Mouse (Mus musculus) neural tube, embryonic 11.5 days (tissue): Measurements from ENCODE around the gene Kmt5c. TPM values are rescaled to one million over a fixed set of nuclear protein-coding genes. Genes with fewer than 3 reads are reported as not detected.

Source experiments
- ATAC-seq: fragments of 200-750 bp; cut with Nextera tagmentation; 2 replicates; pipeline ENCODE4 v1.8.0; 2017; ENCODE audit warnings: moderate number of reproducible peaks, mild to moderate bottlenecking, moderate TSS enrichment, moderate library complexity; ENCODE audit not compliant: insufficient read depth, low FRiP score, low TSS enrichment
- DNase-seq: peaks from one replicate; pipeline ENCODE4 v3.0.0-alpha.2; 2015; ENCODE audit warnings: low spot score
- H3K27ac ChIP-seq: fragments of 300-500 bp; sonication (generic); 2 replicates; pipeline ENCODE4 v1.5.1; 2014; ENCODE audit warnings: low read depth, mild to moderate bottlenecking, low read length
- H3K27me3 ChIP-seq: fragments of 300-500 bp; sonication (generic); 2 replicates; pipeline ENCODE4 v1.6.1; 2014; ENCODE audit warnings: mild to moderate bottlenecking, low read length, mixed read lengths; ENCODE audit not compliant: control insufficient read depth, insufficient read depth
- H3K36me3 ChIP-seq: fragments of 300-500 bp; sonication (generic); 2 replicates; pipeline ENCODE4 v1.6.1; 2014; ENCODE audit warnings: mild to moderate bottlenecking, low read length, moderate library complexity, mixed read lengths; ENCODE audit not compliant: control insufficient read depth, insufficient read depth
- H3K4me1 ChIP-seq: fragments of 300-500 bp; sonication (generic); 2 replicates; pipeline ENCODE4 v1.6.1; 2014; ENCODE audit warnings: low read length, mixed read lengths; ENCODE audit not compliant: control insufficient read depth, insufficient read depth
- H3K4me2 ChIP-seq: fragments of 300-500 bp; sonication (generic); 2 replicates; pipeline ENCODE4 v1.6.1; 2014; ENCODE audit warnings: low read depth, mild to moderate bottlenecking, moderate library complexity
- H3K4me3 ChIP-seq: fragments of 300-500 bp; sonication (generic); 2 replicates; pipeline ENCODE4 v1.5.1; 2014; ENCODE audit warnings: low read depth, low read length
- H3K9ac ChIP-seq: fragments of 300-500 bp; sonication (generic); 2 replicates; pipeline ENCODE4 v1.6.1; 2014; ENCODE audit warnings: mild to moderate bottlenecking, low read length
- H3K9me3 ChIP-seq: fragments of 300-500 bp; sonication (generic); 2 replicates; pipeline ENCODE4 v1.6.1; 2016; ENCODE audit warnings: low read length; ENCODE audit not compliant: control insufficient read depth
- WGBS: fragments of 180-500 bp; shearing (Covaris S2); extraction: QIAGEN DNeasy Blood & Tissue Kit; methylation state at CpG from one replicate; pipeline ENCODE4 v1.1.7; 2014; 5-methylcytosine and 5-hydroxymethylcytosine counted together
- polyA plus RNA-seq: library from polyadenylated mRNA; unstranded; fragments of >200 nt; fragmentation: Nextera tagmentation; extraction: Ambion mirVana; gene quantifications from 2 replicates; pipeline ENCODE4 v1.2.1, GENCODE M21; 2014

Gene Kmt5c
- 80.6 and 87.0 TPM in 2 replicates for polyA plus RNA-seq

DNA sequence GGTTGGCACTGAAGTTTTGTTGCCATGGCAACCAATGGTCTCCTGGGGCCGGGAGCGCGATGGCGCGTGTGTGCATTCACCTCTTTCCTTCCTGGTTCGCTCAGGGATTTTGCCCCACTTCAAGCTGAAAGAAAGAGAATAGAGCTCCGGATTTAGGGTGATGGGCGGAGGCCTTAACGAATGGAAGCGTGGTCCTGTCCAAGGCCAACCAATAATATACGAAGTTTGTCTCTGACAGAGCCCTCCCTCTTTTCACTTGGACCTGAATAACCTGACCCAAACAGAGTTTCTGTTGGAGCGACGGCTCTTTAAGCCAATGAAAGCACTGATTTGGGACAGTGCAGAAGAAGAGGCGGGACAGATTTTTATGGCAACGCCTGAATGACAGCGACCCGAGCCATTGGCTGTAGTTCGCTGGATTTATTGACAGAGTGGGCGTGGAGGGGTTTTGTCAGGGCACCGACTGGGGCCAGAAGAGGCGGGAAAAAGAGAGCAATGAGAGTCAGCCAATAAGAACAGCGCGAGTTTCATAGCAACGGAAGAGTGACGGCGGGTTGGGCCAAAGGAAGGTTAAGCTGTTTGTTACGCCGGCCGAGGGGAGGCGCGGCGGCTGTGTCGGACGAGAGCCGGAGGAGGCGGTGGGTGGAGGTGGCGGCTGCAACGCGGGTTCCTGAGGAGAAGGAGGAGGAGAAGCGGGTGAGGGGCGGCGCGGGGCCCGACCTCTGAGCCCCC is at the start of gene Kmt5c:
Gene Kmt5c (plus strand): TSS at position 572 of the 732 bp plus-strand sequence.
- ATAC-seq = peak; percentile 98
- H3K4me2 ChIP-seq = peak within 1 kb of the TSS; percentile 88
- WGBS = 0% methylated on average over 36 of the region's 44 CpGs

DNA sequence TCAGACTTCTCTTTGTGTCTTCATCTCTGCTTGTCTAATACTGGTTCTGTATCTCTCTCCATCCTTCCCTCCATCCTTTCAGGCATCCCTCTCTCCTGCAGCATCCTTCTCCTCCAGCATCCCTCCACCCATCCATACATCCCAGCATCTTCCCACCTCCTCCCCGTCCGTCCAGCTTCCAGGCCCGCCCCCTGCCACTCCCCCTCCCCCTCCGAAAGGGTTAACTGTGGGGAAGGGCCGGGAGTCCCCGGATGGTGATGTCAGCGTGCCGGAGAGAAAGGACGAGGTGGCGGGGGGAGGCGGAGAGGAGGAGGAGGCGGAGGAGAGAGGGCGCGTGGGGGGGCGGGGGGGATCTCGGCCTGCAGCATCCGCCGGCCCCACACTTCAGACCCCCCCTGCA is 49.5 kb upstream of the Kmt5c start, which contains the start of gene Brsk1:
Gene Brsk1 (plus strand): TSS at position 218 of the 400 bp plus-strand sequence.
- Histone ChIP-seq H3K9me3 (no peaks in the 10 kb centered on the region), H3K36me3 (peaks cover 8% of the 10 kb centered on the region), H3K4me2 (peak within 1 kb of the TSS; percentile 83), H3K27ac (peak within 1 kb of the TSS; percentile 95), H3K27me3 (no peaks in the 10 kb centered on the region), H3K4me3 (peak within 1 kb of the TSS; percentile 99), H3K9ac (peak within 1 kb of the TSS; percentile 100), H3K4me1 (peaks cover 3% of the 10 kb centered on the region; the same call in 1 of the 2 replicates)
- ATAC-seq (peak; percentile 87), DNase-seq (peak; percentile 92)
- WGBS = 7% methylated on average over 4 of the region's 18 CpGs

More for the DNA sequence above, at the start of gene Kmt5c:
- DNase-seq = peak; percentile 95
- Histone ChIP-seq H3K27ac (peak within 1 kb of the TSS; percentile 85), H3K36me3 (peaks cover 5% of the 10 kb centered on the region; the same call in 1 of the 2 replicates), H3K4me1 (peaks cover 17% of the 10 kb centered on the region), H3K9me3 (no peaks in the 10 kb centered on the region), H3K9ac (peak within 1 kb of the TSS; percentile 85), H3K27me3 (no peaks in the 10 kb centered on the region), H3K4me3 (peak within 1 kb of the TSS; percentile 74)

DNA sequence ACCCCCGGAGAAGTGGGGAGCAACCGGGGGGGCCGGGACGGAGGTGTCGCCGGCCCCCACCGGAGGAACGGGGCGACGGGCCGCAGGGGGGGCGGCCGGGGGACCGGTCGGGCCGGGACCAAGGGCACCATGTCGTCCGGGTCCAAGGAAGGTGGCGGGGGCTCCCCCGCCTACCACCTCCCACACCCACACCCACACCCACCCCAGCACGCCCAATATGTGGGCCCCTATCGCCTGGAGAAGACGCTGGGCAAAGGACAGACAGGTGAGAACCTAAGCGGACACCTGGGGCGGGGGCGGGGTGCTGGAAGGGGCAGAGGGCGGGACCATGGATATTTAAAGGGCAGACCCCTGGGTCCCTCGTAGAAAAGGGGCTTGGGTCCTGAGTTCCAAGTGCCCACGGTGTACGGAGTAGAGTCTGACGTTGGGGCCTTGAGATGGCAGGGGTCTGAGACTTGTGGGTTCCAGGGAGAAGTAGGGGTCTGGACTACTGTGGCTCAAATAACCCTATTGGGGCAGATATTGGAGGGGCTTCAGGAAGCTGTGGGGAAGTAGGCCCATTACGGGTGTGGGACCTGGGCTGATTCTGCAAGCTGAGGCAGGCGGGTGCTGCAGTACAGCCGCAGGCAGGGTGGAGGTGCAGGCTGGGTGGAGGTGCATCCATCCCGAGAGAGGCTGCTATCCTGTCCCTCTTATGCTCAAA is 48.8 kb upstream of the Kmt5c start:
- DNase-seq = peak; percentile 36
- WGBS = 8% methylated on average over 19 of the region's 35 CpGs
- Histone ChIP-seq H3K9ac (peak overlapping the region; percentile 100), H3K4me3 (peak overlapping the region; percentile 99), H3K27ac (peak overlapping the region; percentile 95), H3K9me3 (no peaks in the 10 kb centered on the region), H3K4me1 (peaks cover 3% of the 10 kb centered on the region; the same call in 1 of the 2 replicates), H3K36me3 (peaks cover 8% of the 10 kb centered on the region), H3K4me2 (peak overlapping the region; percentile 83), H3K27me3 (no peaks in the 10 kb centered on the region)
- ATAC-seq = peak; percentile 75

DNA sequence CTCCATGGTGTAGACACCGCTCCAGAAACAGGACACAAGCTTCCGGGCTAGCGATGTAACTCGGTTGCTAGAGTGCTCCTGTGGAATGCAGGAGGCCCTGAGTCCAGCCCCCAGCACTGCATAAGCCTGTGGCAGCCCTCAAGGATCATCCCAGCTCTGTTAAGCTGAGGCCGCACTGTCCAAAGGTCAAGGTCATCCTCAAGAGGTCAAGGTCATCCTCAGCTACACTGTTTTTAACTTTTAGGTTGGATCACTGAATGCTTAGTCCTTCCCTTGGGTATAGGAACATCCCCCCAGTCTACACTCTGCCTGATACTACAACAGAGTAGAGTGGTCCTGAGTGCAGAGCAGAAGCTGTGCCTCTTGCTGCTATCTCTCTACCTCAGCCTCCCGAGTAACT is 46.9 kb upstream of the Kmt5c start:
- H3K27me3 ChIP-seq = no peaks in the 10 kb centered on the region
- peaks cover 12% of the 10 kb centered on the region for H3K36me3 ChIP-seq
- H3K9me3 ChIP-seq = no peaks in the 10 kb centered on the region
- H3K4me1 ChIP-seq = peaks cover 3% of the 10 kb centered on the region; the same call in 1 of the 2 replicates
- no peak for ATAC-seq
- 92% methylated on average over 6 of the region's 6 CpGs for WGBS
- H3K27ac ChIP-seq = no peak overlapping the region
- DNase-seq = no peak
- H3K4me2 ChIP-seq = no peak overlapping the region
- no peak overlapping the region for H3K9ac ChIP-seq
- no peak overlapping the region for H3K4me3 ChIP-seq

DNA sequence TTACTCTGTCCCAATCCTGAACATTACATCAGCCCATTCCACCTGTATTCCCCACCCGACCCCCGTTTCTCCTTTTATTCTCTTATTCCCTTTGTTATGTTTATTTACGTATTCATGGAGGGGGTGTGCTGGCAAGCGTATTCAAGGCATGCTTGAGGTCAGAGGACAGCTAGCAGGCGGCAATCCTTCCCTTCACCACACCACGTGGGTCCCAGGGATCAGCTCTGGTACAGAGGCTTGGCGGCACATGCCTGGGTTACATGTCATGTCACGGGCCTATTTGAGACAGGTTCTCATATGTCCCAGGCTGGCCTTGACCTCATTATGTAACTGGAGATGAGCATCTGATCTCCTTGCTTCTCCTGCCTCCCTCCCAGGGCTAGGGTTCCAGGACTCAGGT is 37.6 kb upstream of the Kmt5c start:
- Histone ChIP-seq H3K9me3 (no peaks in the 10 kb centered on the region), H3K4me3 (no peak overlapping the region), H3K36me3 (peaks cover 14% of the 10 kb centered on the region), H3K9ac (no peak overlapping the region), H3K27ac (no peak overlapping the region), H3K4me1 (no peaks in the 10 kb centered on the region), H3K27me3 (no peaks in the 10 kb centered on the region), H3K4me2 (no peak overlapping the region)
- ATAC-seq = no peak
- no peak for DNase-seq
- WGBS = 47% methylated on average over 8 of the region's 8 CpGs

DNA sequence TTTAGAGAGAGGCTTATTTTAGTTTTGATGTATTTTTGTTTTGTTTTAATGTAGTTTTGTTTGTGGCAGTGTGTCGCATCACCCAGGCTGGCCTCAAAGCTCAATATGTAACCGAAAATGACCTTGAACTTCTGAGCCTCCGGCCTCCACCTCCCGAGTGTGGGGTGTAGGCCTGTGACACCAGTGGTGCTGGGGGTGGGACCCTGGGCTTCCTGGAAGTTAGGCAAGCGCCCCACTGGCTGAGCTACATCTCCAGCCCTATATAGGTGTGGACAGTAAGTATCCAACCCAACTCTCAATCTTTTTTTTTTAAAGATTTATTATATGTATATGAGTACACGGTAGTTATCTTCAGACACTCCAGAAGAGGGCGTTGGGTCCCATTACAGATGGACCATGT is 36.7 kb upstream of the Kmt5c start:
- peaks cover 16% of the 10 kb centered on the region for H3K36me3 ChIP-seq
- no peaks in the 10 kb centered on the region for H3K27me3 ChIP-seq
- ATAC-seq (no peak), DNase-seq (no peak)
- WGBS = 97% methylated on average over 7 of the region's 7 CpGs
- no peak overlapping the region for H3K9ac ChIP-seq
- H3K4me3 ChIP-seq = no peak overlapping the region
- H3K4me1 ChIP-seq = no peaks in the 10 kb centered on the region
- no peak overlapping the region for H3K27ac ChIP-seq
- H3K4me2 ChIP-seq = no peak overlapping the region
- no peaks in the 10 kb centered on the region for H3K9me3 ChIP-seq

DNA sequence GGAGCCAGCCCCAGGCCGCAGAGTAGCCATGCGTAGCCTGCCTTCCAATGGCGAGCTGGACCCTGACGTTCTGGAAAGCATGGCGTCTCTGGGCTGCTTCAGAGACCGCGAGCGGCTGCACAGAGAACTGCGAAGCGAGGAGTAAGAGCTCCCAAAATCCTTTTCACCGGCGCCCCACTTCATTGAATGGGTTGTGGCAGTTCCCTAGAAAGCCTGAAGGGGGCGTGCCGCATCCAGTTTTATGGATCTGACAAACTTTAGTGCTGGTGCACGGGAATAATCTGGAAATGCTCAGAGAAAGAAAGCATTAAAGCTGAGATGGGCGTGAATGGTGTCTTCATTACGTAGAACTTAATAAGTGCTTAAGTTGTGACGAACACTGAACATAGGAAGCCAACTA is 34.8 kb upstream of the Kmt5c start:
- peak; percentile 51 for DNase-seq
- ATAC-seq = no peak
- WGBS = 41% methylated on average over 18 of the region's 18 CpGs
- no peaks in the 10 kb centered on the region for H3K4me1 ChIP-seq
- no peaks in the 10 kb centered on the region for H3K9me3 ChIP-seq
- no peaks in the 10 kb centered on the region for H3K27me3 ChIP-seq
- no peak overlapping the region for H3K4me3 ChIP-seq
- H3K27ac ChIP-seq = no peak overlapping the region
- peaks cover 15% of the 10 kb centered on the region for H3K36me3 ChIP-seq
- no peak overlapping the region for H3K9ac ChIP-seq
- H3K4me2 ChIP-seq = no peak overlapping the region

DNA sequence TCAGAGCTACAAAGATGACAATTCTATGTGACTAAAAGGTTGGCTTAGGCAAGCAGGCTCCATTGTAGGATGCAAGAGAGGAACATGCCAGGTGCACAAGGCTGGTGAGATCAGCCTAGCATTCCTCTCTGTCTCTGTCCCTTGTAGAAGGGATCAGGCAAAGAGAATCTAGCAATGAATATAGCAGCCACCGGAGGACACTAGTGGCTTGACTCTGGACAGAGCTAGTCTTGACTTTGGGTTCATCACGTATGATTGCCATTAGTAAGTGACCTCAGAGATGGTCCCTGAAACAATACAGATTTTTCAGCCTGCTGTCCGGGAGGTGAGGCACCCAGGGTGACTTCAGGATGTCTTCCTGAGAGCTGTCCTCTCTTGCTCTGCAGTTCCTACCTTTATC is 27.3 kb upstream of the Kmt5c start:
- H3K27ac ChIP-seq = no peak overlapping the region
- H3K9me3 ChIP-seq = no peaks in the 10 kb centered on the region
- no peak overlapping the region for H3K4me3 ChIP-seq
- H3K4me2 ChIP-seq = no peak overlapping the region
- ATAC-seq (no peak), DNase-seq (no peak)
- no peaks in the 10 kb centered on the region for H3K27me3 ChIP-seq
- no peaks in the 10 kb centered on the region for H3K4me1 ChIP-seq
- peaks cover 24% of the 10 kb centered on the region for H3K36me3 ChIP-seq
- 85% methylated on average over 3 of the region's 3 CpGs for WGBS
- no peak overlapping the region for H3K9ac ChIP-seq
